Mouse (Mus musculus): Measurements from ENCODE around the gene Hs3st4.

DNA sequence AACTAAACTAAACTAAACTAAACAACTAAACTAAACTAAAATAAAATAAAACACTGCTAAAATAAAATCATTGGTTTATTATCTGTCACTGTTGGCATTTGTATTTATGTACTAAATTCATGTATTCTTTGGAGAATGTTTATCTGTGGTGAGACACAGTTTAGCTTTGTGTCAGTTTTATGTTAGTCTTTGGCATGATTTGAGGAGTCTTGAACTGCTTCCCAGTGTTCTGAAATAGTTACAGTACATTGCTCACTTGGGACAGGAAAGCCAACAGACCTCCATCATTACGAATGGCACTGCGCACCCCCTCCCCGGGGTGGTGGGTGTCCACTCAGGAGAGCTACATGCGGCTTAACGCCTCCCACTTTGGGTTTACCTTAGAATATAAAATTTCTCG is 158.6 kb downstream of the Hs3st4 start:
- TF ChIP-seq CTCF (IDR thresholded peaks at IDR 0.05; ENCODE audit: low read depth, low read length) (no peak), POLR2A (IDR thresholded peaks at IDR 0.05; ENCODE audit: borderline replicate concordance, low read depth, low read length) (no peak)
